Mouse (Mus musculus): ENCODE data around the gene Aox4. TPM values are rescaled to one million over a fixed set of nuclear protein-coding genes. Genes with fewer than 3 reads are reported as not detected.

Gene Aox4
- polyA plus RNA-seq, 1 experiment from 2014 or later: 30.0 TPM

DNA sequence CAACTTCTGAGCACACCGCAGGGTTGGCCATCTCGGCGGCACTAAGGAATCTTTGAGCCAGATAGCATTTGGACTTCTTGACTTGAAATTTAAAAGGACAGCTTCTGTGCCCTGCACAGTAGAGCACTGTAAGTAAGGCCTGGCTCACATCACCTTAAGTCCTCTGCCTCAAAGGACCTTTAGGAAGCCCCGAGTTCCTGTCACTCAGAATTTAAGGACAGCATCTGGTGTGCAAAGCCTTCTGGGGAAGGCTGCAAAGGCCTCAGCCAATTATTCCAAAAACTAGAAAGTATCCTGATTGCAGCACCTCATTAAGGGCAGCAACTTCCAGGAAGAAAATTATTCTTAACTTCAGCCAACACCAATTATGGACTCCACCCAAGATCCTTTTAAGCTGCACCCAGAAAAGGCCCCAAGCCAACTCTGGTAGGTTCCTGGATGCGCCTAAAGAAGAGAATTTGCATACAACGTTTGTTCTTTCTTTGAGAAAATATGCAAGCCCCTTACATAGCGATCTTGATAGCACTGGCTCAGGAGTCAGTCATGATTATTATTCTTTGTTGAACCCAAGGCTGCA is 5.8 kb downstream of the Aox4 start:
- Histone ChIP-seq H3K4me3 (replicated peaks) (no peak overlapping the region), H3K4me1 (peaks cover 30% of the 10 kb centered on the region)
- no peak for ATAC-seq (ENCODE audit: insufficient number of reproducible peaks, low FRiP score, low TSS enrichment, low read depth)

DNA sequence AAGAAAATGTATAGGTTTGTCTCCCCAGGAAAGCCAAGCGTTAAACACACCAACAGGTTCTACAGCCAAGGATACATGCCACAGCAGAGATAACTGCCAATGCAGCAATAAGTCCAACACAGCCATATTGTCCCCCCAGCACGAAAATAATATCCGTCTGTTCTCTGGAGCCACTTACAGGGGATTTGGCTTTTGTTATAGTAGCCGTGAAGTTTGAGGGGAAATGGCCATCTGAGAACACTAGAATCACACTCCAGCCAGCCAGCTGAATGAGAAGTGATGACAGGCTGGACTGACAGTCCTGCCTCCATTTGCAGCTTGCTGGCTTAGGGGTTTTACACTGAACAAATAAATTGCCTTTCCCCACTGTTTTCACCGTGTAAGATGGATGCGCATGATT is 10.9 kb downstream of the Aox4 start:
- Histone ChIP-seq H3K9ac (no peak overlapping the region), H3K4me2 (replicated peaks) (no peak overlapping the region), H3K4me1 (peaks cover 21% of the 10 kb centered on the region), H3K27ac (replicated peaks) (peak overlapping the region; percentile 41), H3K9me3 (replicated peaks) (no peaks in the 10 kb centered on the region), H3K36me3 (no peaks in the 10 kb centered on the region), H3K27me3 (no peaks in the 10 kb centered on the region), H3K4me3 (replicated peaks) (no peak overlapping the region)
- 0 out of 2 replicates have a peak, but pooled peaks have one; percentile 26 for ATAC-seq (ENCODE audit: insufficient number of reproducible peaks, low FRiP score, low TSS enrichment, low read depth)
- WGBS: 35% methylated on average over 6 of the region's 6 CpGs

More for the DNA sequence above, 5.8 kb downstream of the Aox4 start:
- no peak overlapping the region for H3K9ac ChIP-seq
- no peak overlapping the region for H3K4me2 ChIP-seq (replicated peaks)
- WGBS: 73% methylated on average over 7 of the region's 7 CpGs
- H3K27me3 ChIP-seq: no peaks in the 10 kb centered on the region
- no peaks in the 10 kb centered on the region for H3K36me3 ChIP-seq
- H3K27ac ChIP-seq (replicated peaks): no peak overlapping the region
- H3K9me3 ChIP-seq (replicated peaks): no peaks in the 10 kb centered on the region

DNA sequence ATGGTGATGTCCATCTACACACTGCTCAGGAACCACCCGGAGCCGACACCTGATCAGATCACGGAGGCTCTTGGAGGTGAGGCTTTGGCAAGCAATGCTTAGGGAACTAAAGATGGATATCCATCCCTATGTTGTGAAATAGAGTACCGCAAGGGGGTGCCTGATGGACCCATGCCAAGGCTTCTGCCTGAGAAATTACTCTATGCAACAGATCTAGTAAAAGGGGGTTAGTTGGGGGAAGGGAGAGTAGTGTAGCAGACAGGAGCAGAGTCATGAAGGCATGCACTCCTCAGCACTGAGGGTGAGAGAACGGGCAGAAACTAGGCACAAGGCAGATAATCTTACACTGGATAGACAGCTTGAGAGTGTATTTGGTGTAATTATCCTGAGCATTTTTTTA is 11.7 kb downstream of the Aox4 start:
- Histone ChIP-seq H3K9me3 (replicated peaks) (no peaks in the 10 kb centered on the region), H3K4me3 (replicated peaks) (no peak overlapping the region), H3K4me2 (replicated peaks) (0 out of 2 replicates have a peak overlapping the region, but pooled peaks have one; percentile 15), H3K27ac (replicated peaks) (peak overlapping the region; percentile 65), H3K9ac (no peak overlapping the region), H3K27me3 (no peaks in the 10 kb centered on the region), H3K36me3 (no peaks in the 10 kb centered on the region), H3K4me1 (peaks cover 17% of the 10 kb centered on the region)
- ATAC-seq (ENCODE audit: insufficient number of reproducible peaks, low FRiP score, low TSS enrichment, low read depth): peak; percentile 31; the same call in 1 of the 2 replicates
- WGBS: 56% methylated on average over 5 of the region's 5 CpGs

DNA sequence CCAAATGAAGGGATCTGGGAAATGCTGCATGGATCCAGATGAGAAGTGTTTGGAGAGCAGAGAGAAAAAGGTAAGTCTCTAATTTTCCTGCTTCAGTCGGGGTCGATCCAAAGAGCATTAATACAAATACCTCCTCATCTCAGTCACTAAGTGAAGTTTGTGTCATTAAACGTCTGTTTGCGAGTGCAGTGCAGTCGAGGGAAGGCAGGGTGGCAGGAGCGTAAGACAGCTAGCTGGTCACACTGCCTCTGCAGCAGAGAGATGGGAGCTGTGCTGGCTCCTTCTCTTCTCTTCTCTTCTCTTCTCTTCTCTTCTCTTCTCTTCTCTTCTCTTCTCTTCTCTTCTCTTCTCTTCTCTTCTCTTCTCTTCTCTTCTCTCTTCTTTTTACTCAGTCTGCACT is 17.9 kb downstream of the Aox4 start:
- no peak overlapping the region for H3K4me2 ChIP-seq (replicated peaks)
- no peaks in the 10 kb centered on the region for H3K9me3 ChIP-seq (replicated peaks)
- no peaks in the 10 kb centered on the region for H3K27me3 ChIP-seq
- H3K4me1 ChIP-seq: no peaks in the 10 kb centered on the region
- ATAC-seq (ENCODE audit: insufficient number of reproducible peaks, low FRiP score, low TSS enrichment, low read depth): no peak
- H3K9ac ChIP-seq: no peak overlapping the region
- no peak overlapping the region for H3K27ac ChIP-seq (replicated peaks)
- H3K4me3 ChIP-seq (replicated peaks): no peak overlapping the region
- H3K36me3 ChIP-seq: no peaks in the 10 kb centered on the region
- 61% methylated on average over 6 of the region's 6 CpGs for WGBS

DNA sequence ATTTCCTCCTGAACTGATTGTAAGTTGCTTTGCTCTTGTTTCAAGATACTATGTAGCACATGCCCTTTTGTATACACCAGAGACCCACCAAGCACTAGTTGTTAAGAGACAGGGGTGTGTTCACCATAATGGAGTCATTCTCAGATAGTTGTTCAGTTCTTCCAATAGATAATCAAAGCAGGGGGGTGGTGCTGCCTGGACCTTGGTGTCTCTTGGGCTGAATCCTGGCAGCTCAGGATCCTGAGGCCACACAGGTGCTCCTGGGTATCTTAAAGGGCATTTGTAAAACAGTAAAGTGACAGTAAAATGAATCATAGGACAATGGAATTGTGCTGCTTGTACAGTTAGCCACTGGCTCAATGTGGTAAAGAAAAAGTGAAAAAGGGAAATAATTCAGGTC is 18.7 kb downstream of the Aox4 start:
- Histone ChIP-seq H3K27ac (replicated peaks) (no peak overlapping the region), H3K36me3 (no peaks in the 10 kb centered on the region), H3K4me1 (no peaks in the 10 kb centered on the region), H3K27me3 (no peaks in the 10 kb centered on the region), H3K4me3 (replicated peaks) (no peak overlapping the region), H3K4me2 (replicated peaks) (no peak overlapping the region), H3K9ac (no peak overlapping the region), H3K9me3 (replicated peaks) (no peaks in the 10 kb centered on the region)
- ATAC-seq (ENCODE audit: insufficient number of reproducible peaks, low FRiP score, low TSS enrichment, low read depth): no peak

DNA sequence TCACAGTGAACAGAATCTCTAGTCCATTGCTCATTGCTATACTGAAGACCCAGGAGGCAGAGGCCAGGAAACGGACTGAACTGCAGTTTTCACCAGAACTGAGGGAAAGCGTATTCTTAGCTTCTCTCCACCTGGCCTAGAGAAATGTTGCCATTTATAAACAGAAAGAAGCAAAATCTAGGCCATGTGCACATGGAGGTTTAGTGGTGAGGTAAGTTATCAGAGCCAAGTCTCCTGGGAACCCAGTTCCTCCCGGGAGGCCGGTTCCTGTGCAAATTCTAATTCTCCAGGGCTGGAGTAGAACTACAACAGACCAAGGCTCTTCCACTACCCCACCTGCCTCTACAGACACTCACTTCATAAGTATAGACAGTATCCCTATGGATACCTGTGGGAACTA is 19.6 kb downstream of the Aox4 start:
- ATAC-seq (ENCODE audit: insufficient number of reproducible peaks, low FRiP score, low TSS enrichment, low read depth): no peak
- H3K4me3 ChIP-seq (replicated peaks): no peak overlapping the region
- H3K27ac ChIP-seq (replicated peaks): no peak overlapping the region
- H3K27me3 ChIP-seq: no peaks in the 10 kb centered on the region
- no peak overlapping the region for H3K9ac ChIP-seq
- no peaks in the 10 kb centered on the region for H3K36me3 ChIP-seq
- H3K4me2 ChIP-seq (replicated peaks): no peak overlapping the region
- no peaks in the 10 kb centered on the region for H3K9me3 ChIP-seq (replicated peaks)
- no peaks in the 10 kb centered on the region for H3K4me1 ChIP-seq
- 80% methylated on average over 4 of the region's 4 CpGs for WGBS

DNA sequence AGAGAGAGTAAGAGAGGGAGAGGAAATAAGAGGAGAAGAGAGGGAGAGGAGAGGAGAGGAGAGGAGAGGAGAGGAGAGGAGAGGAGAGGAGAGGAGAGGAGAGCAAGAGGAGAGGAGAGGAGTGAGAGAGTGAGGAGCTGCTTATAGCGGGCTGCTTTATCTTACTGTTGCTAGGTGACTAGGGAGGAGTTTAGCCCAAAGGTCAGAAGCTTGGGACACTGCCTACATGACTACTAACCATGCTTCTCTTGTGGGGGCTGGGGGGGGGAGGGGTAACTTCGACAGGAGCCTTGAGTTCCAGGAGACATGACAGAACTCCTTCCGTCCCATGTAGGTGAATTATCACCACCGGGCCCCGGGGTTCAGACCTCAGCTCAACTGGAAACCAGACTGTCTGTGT is 20.3 kb downstream of the Aox4 start:
- Histone ChIP-seq H3K9me3 (replicated peaks) (no peaks in the 10 kb centered on the region), H3K4me2 (replicated peaks) (no peak overlapping the region), H3K4me3 (replicated peaks) (no peak overlapping the region), H3K9ac (no peak overlapping the region), H3K4me1 (no peaks in the 10 kb centered on the region), H3K27me3 (no peaks in the 10 kb centered on the region), H3K27ac (replicated peaks) (no peak overlapping the region), H3K36me3 (no peaks in the 10 kb centered on the region)
- 74% methylated on average over 5 of the region's 5 CpGs for WGBS
- no peak for ATAC-seq (ENCODE audit: insufficient number of reproducible peaks, low FRiP score, low TSS enrichment, low read depth)

DNA sequence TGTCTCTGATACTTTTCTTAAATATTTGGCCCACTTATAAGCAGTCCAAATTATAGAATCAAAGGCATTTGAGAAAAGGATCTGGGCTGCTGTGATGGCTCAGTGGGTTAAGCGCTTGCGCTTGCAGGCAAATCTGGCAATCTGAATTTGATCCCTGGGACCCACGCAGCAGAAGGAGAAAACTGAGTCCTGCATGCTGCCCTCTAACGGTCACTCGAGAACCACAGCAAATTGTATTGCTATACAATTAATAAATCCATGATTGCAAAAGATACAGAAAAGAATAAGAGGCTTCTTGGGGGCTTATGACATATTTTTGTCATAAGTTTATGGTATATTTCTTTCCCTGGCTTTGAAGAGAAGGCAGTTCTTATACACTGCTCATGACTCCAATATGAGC is 25.2 kb downstream of the Aox4 start:
- no peaks in the 10 kb centered on the region for H3K27me3 ChIP-seq
- H3K4me2 ChIP-seq (replicated peaks): no peak overlapping the region
- H3K4me1 ChIP-seq: no peaks in the 10 kb centered on the region
- no peaks in the 10 kb centered on the region for H3K36me3 ChIP-seq
- H3K9me3 ChIP-seq (replicated peaks): no peaks in the 10 kb centered on the region
- H3K9ac ChIP-seq: no peak overlapping the region
- ATAC-seq (ENCODE audit: insufficient number of reproducible peaks, low FRiP score, low TSS enrichment, low read depth): no peak
- no peak overlapping the region for H3K4me3 ChIP-seq (replicated peaks)
- 44% methylated on average over 5 of the region's 5 CpGs for WGBS
- H3K27ac ChIP-seq (replicated peaks): no peak overlapping the region

DNA sequence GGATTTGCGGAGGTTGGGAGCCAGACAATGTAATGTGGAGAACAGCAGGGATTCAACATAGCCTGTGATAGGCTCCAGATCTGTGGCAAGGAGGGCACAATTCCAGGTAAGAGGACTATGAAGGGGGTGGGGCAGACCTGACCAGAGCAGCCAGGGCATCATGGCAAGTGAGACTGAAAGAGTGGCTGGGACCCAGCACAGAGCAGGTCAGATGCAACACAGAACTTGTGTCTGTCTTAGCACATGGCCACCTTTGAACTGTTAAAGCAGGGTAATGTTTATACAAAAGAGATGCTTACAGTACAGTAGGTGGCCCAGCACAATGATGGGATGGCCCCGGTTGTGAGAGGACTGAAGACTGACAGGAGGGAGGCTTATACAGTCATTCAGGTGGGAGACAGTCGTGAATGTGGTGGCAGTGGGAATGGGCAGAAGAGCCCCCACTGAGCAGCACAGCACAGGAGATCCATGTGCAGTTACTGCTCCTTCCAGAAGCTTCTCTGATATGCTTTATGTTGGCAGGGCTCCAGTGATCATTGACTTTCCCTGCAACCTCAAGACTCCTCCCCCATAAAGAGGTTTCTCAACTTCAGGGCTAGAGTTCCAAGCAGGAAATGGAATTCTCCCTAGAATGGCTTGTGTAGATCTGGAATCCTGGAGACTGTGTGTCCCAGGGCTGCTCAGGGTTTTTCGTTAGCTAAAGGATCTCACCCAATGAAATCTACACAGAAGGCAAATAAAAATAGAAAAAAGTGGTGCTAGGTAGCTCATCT is 27.5 kb downstream of the Aox4 start:
- Histone ChIP-seq H3K4me1 (no peaks in the 10 kb centered on the region), H3K9ac (no peak overlapping the region), H3K36me3 (no peaks in the 10 kb centered on the region), H3K27ac (replicated peaks) (no peak overlapping the region), H3K9me3 (replicated peaks) (no peaks in the 10 kb centered on the region), H3K4me2 (replicated peaks) (no peak overlapping the region), H3K4me3 (replicated peaks) (no peak overlapping the region), H3K27me3 (no peaks in the 10 kb centered on the region)
- ATAC-seq (ENCODE audit: insufficient number of reproducible peaks, low FRiP score, low TSS enrichment, low read depth): no peak
- WGBS: 72% methylated on average over 4 of the region's 4 CpGs

DNA sequence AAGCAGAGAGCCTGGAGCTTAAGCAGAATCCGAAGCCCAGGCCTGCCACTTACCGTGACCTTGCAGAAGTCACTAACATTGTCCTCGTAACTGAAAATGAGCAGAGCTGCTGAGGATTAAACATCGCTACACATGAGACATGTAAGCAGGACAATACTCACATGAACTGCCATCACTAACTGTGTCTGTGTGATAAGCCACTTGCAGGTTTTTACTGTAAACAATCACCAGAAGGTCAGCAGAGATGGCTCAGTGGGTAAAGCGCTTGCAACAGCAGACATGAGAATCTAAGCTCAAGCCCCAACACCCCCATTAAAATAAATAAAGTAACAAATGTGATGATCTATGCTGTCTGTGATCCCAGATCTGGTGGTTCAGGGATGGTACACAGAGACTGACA is 28.2 kb downstream of the Aox4 start:
- Histone ChIP-seq H3K9ac (no peak overlapping the region), H3K4me1 (no peaks in the 10 kb centered on the region), H3K27me3 (no peaks in the 10 kb centered on the region), H3K36me3 (no peaks in the 10 kb centered on the region), H3K9me3 (replicated peaks) (no peaks in the 10 kb centered on the region), H3K4me3 (replicated peaks) (no peak overlapping the region), H3K4me2 (replicated peaks) (no peak overlapping the region), H3K27ac (replicated peaks) (no peak overlapping the region)
- 65% methylated on average over 5 of the region's 5 CpGs for WGBS
- no peak for ATAC-seq (ENCODE audit: insufficient number of reproducible peaks, low FRiP score, low TSS enrichment, low read depth)

DNA sequence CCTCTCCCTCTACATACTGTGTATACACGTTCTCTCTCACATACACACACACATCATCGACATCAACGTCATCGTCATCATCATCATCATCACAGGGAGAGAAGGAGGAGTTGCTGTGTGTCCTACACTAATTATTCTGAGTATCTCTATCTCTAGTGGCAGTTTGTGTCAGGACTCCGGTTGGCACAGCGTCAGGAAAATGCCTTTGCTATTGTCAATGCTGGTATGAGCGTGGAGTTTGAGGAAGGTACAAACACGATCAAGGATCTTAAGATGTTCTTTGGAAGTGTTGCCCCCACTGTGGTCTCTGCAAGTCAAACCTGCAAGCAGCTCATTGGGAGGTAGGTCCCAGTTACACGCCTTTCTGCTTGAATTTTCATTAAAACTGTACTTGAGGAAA is 28.8 kb downstream of the Aox4 start:
- Histone ChIP-seq H3K9ac (no peak overlapping the region), H3K27ac (replicated peaks) (no peak overlapping the region), H3K9me3 (replicated peaks) (no peaks in the 10 kb centered on the region), H3K4me2 (replicated peaks) (no peak overlapping the region), H3K36me3 (no peaks in the 10 kb centered on the region), H3K4me3 (replicated peaks) (no peak overlapping the region), H3K4me1 (no peaks in the 10 kb centered on the region), H3K27me3 (no peaks in the 10 kb centered on the region)
- 91% methylated on average over 9 of the region's 9 CpGs for WGBS
- no peak for ATAC-seq (ENCODE audit: insufficient number of reproducible peaks, low FRiP score, low TSS enrichment, low read depth)

DNA sequence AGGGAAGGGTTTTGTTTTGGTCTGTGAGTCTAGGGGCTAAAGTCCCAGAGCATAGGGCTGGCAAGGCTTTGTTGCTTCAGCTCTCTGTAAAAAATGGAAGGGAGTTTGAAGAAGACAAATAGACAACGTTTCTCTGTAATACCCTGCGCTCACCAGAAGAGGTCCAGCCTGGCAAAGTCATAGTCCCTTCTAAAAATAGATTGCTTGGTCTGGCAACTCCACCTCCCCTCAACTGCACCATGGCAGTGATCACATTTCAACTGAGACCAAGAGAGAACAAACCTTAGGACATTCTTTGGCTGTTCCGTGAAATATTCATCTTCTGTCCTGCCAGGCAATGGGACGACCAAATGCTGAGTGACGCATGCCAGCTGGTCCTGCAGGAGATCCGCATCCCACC is 30.1 kb downstream of the Aox4 start:
- H3K4me2 ChIP-seq (replicated peaks): no peak overlapping the region
- H3K9me3 ChIP-seq (replicated peaks): no peaks in the 10 kb centered on the region
- H3K36me3 ChIP-seq: no peaks in the 10 kb centered on the region
- H3K9ac ChIP-seq: no peak overlapping the region
- no peak for ATAC-seq (ENCODE audit: insufficient number of reproducible peaks, low FRiP score, low TSS enrichment, low read depth)
- H3K27ac ChIP-seq (replicated peaks): no peak overlapping the region
- 59% methylated on average over 6 of the region's 6 CpGs for WGBS
- H3K4me1 ChIP-seq: no peaks in the 10 kb centered on the region
- no peaks in the 10 kb centered on the region for H3K27me3 ChIP-seq
- H3K4me3 ChIP-seq (replicated peaks): no peak overlapping the region

Measured in embryonic facial prominence, embryonic 15.5 days (tissue).